Mouse (Mus musculus): ENCODE measurements around the gene Tgfbr2. TPM values are rescaled to one million over a fixed set of nuclear protein-coding genes. Genes with fewer than 3 reads are reported as not detected.
A peak's percentile ranks its signal among the peaks of the same experiment; 100 is the strongest.

Tgfbr2 gene
- polyA plus RNA-seq, 1 experiment from 2014 or later: 8.8 TPM

DNA sequence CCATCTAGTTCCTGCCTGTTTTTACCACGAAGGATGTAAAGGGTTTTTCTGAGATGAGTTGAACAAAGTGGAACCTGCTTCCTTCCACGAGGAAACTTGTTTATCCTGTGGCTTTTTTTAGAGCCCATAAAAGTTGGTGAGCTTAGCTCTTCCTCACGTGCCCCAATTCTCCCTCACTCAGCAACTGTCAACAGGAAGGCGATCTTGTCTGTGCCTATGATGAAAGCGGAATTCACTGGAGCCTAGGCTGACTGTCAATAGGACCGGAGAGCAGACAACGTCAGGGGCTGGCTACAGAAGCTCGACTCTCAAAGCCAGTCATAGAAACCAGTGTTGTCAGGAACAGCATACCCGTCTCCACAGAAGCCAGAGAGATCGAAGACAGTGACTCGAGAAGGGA is 73.3 kb downstream of the Tgfbr2 start:
- Histone ChIP-seq H3K27ac (ENCODE audit: low read depth, low read length) (no peak overlapping the region), H3K9ac (ENCODE audit: low read depth, low read length) (no peak overlapping the region), H3K27me3 (ENCODE audit: control insufficient read depth, insufficient read depth, low read length) (no peaks in the 10 kb centered on the region), H3K4me1 (replicated peaks; ENCODE audit: control insufficient read depth, insufficient read depth, low read length) (no peaks in the 10 kb centered on the region), H3K4me3 (ENCODE audit: low read depth, low read length) (no peak overlapping the region), H3K36me3 (ENCODE audit: control insufficient read depth, insufficient read depth, low read length) (no peaks in the 10 kb centered on the region), H3K4me2 (replicated peaks; ENCODE audit: low read depth, low read length) (no peak overlapping the region), H3K9me3 (ENCODE audit: control insufficient read depth, low read length) (no peaks in the 10 kb centered on the region)
- DNase-seq (ENCODE audit: low spot score) (no peak), ATAC-seq (ENCODE audit: low FRiP score) (no peak)
- 84% methylated on average over 11 of the region's 11 CpGs for WGBS

DNA sequence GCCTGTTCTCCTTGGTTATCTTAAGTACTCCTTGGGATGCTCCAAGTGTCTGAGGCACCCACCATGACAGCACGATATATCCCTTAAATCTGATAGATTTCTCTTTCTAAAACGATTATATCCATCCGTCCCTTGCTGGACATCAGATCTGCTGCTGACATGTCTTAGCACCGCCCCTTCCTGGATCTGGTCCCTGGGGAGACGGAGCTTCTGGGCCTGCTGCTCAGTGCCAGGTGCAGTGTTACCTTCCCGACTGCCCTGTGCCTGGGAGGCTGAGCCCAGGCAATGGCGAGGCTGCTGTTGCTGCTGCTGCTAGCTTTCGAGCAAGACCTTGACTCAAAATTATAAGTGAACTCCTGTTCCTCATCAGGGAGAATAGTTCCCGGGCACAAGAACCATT is 75.1 kb downstream of the Tgfbr2 start:
- 82% methylated on average over 9 of the region's 9 CpGs for WGBS
- H3K4me2 ChIP-seq (replicated peaks; ENCODE audit: low read depth, low read length): no peak overlapping the region
- DNase-seq (ENCODE audit: low spot score): no peak
- no peak for ATAC-seq (ENCODE audit: low FRiP score)
- no peaks in the 10 kb centered on the region for H3K36me3 ChIP-seq (ENCODE audit: control insufficient read depth, insufficient read depth, low read length)
- H3K9ac ChIP-seq (ENCODE audit: low read depth, low read length): no peak overlapping the region
- H3K27ac ChIP-seq (ENCODE audit: low read depth, low read length): no peak overlapping the region
- H3K4me3 ChIP-seq (ENCODE audit: low read depth, low read length): no peak overlapping the region
- H3K27me3 ChIP-seq (ENCODE audit: control insufficient read depth, insufficient read depth, low read length): no peaks in the 10 kb centered on the region
- H3K9me3 ChIP-seq (ENCODE audit: control insufficient read depth, low read length): no peaks in the 10 kb centered on the region
- H3K4me1 ChIP-seq (replicated peaks; ENCODE audit: control insufficient read depth, insufficient read depth, low read length): no peaks in the 10 kb centered on the region

DNA sequence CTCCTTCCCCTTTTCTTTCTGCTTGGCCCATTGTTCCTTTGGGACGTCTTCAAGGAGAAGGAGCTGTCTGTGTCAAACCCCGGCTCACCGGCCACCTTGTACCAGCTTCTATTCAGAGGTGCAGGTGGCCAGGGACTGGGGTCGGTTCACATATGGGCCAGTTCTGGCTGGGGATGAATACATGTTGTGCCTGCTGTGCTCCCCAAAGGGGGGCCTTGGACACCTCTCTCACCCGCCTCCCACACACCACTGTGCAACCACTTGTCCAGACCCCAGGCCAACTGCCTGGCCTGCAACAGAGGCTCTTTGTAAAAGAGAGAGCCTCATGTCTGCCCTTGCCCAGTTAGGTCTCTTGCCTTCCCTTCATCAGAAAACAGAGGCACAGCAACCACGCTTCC is 75.6 kb downstream of the Tgfbr2 start:
- WGBS: 70% methylated on average over 6 of the region's 6 CpGs
- H3K27ac ChIP-seq (ENCODE audit: low read depth, low read length): no peak overlapping the region

DNA sequence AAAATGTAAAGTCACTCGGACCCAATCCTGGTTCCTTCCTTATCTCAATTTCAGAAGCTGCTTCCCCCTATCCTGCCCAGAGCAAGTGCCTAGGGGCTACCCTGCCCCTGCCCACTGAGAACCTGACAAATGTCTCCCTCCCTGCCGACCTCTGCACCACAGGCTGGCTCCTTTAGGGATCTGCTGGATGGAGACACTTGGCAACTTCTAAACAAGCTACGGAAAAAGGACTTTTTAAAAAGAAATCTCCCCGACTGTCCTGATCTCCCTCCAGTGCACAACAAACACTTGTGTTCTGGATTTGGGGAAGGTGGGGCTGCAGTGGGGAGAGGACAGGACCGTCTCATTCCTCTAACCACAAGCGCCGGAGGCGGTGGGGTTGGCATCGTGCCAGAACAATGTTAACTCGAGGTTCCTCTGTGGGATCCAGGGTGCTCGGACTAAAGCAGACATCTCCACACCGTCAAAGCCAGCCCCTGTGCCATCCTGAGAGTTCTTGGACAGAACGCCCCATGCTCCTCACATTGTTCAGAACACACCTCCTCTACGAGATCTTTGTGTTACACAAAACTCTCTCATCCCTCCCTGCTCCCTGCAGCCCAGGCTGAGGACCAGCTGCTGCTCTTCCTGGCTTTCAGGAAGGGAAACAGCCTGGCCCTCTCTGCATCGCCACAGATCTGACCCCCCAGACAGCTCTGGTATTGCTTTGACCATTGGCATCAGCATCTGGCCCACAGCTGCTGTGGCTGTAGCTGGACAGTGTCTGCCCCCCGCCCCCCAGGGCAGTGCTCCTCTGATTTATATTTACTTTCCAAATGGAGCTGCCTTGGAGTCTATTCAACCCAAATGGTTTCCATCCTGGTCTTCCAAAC is 76.2 kb downstream of the Tgfbr2 start:
- H3K9ac ChIP-seq (ENCODE audit: low read depth, low read length): no peak overlapping the region
- H3K4me3 ChIP-seq (ENCODE audit: low read depth, low read length): no peak overlapping the region
- DNase-seq (ENCODE audit: low spot score) (no peak), ATAC-seq (ENCODE audit: low FRiP score) (no peak)
- 69% methylated on average over 16 of the region's 16 CpGs for WGBS
- no peaks in the 10 kb centered on the region for H3K4me1 ChIP-seq (replicated peaks; ENCODE audit: control insufficient read depth, insufficient read depth, low read length)
- H3K27ac ChIP-seq (ENCODE audit: low read depth, low read length): no peak overlapping the region
- no peak overlapping the region for H3K4me2 ChIP-seq (replicated peaks; ENCODE audit: low read depth, low read length)
- no peaks in the 10 kb centered on the region for H3K36me3 ChIP-seq (ENCODE audit: control insufficient read depth, insufficient read depth, low read length)
- no peaks in the 10 kb centered on the region for H3K27me3 ChIP-seq (ENCODE audit: control insufficient read depth, insufficient read depth, low read length)
- no peaks in the 10 kb centered on the region for H3K9me3 ChIP-seq (ENCODE audit: control insufficient read depth, low read length)

More for the DNA sequence above, 75.6 kb downstream of the Tgfbr2 start:
- Histone ChIP-seq H3K4me2 (replicated peaks; ENCODE audit: low read depth, low read length) (no peak overlapping the region), H3K36me3 (ENCODE audit: control insufficient read depth, insufficient read depth, low read length) (no peaks in the 10 kb centered on the region), H3K4me1 (replicated peaks; ENCODE audit: control insufficient read depth, insufficient read depth, low read length) (no peaks in the 10 kb centered on the region), H3K27me3 (ENCODE audit: control insufficient read depth, insufficient read depth, low read length) (no peaks in the 10 kb centered on the region), H3K9me3 (ENCODE audit: control insufficient read depth, low read length) (no peaks in the 10 kb centered on the region), H3K9ac (ENCODE audit: low read depth, low read length) (no peak overlapping the region), H3K4me3 (ENCODE audit: low read depth, low read length) (no peak overlapping the region)
- no peak for DNase-seq (ENCODE audit: low spot score)
- no peak; the same call in 1 of the 2 replicates for ATAC-seq (ENCODE audit: low FRiP score)

DNA sequence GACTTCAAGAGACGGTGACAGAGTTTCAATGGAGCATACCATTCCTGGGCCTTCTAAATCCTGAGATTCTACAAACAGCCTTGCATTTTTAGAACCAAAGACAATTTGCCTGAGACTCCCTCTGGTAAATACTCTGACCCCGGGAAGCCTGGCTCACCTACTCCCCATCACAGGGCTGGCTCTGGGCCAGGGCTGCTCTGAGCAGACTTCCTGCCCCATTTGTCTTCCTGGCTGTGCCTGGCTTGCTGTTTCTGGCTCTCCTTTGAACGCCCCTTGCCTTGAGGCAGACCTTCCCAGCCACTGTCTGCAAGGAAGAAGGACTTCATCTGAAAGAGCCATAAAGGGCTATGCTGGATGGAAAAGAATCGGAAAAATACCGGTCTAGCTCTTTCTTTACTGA is 83.2 kb downstream of the Tgfbr2 start:
- DNase-seq (ENCODE audit: low spot score): no peak

DNA sequence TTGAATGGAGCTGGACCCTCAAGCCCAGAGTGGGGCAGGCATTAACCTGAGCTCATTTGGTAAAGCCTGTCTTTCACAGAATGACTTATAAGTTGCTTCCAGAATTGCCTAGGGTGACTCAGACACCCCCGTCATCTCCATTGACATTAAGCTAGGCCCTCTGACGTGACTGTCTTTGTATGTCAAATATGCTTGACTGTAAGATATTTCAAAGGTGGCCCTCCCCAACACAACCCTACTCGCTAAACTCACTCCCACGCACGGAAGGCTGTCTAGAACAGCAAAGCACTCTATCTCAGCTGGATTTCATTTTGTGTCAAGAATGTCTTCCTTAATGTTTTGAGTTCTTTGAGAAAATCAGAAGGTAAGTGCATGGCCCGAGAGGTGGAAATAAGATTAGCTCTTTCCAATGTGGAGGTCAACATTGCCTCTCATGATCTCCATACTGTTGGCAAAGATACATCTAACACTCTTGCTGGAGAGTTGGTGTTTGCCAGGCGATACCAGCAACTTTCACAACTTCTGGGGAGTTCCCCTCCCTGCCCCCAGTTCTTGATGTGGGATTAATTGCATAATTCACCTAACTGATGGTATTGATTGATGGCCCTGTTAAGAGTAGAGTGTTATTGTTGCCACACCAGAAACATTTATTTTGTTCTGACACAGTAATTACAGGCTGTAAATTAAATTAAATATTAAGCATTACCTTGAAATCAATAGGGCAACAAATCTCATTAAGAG is 83.9 kb downstream of the Tgfbr2 start:
- Histone ChIP-seq H3K4me2 (replicated peaks; ENCODE audit: low read depth, low read length) (no peak overlapping the region), H3K27ac (ENCODE audit: low read depth, low read length) (no peak overlapping the region), H3K9ac (ENCODE audit: low read depth, low read length) (no peak overlapping the region), H3K4me1 (replicated peaks; ENCODE audit: control insufficient read depth, insufficient read depth, low read length) (no peaks in the 10 kb centered on the region), H3K27me3 (ENCODE audit: control insufficient read depth, insufficient read depth, low read length) (no peaks in the 10 kb centered on the region), H3K36me3 (ENCODE audit: control insufficient read depth, insufficient read depth, low read length) (no peaks in the 10 kb centered on the region), H3K9me3 (ENCODE audit: control insufficient read depth, low read length) (no peaks in the 10 kb centered on the region), H3K4me3 (ENCODE audit: low read depth, low read length) (no peak overlapping the region)
- no peak for DNase-seq (ENCODE audit: low spot score)
- ATAC-seq (ENCODE audit: low FRiP score): no peak
- WGBS: 89% methylated on average over 7 of the region's 7 CpGs

More for the DNA sequence above, 83.2 kb downstream of the Tgfbr2 start:
- 72% methylated on average over 5 of the region's 5 CpGs for WGBS
- no peak for ATAC-seq (ENCODE audit: low FRiP score)
- H3K9me3 ChIP-seq (ENCODE audit: control insufficient read depth, low read length): no peaks in the 10 kb centered on the region
- no peaks in the 10 kb centered on the region for H3K4me1 ChIP-seq (replicated peaks; ENCODE audit: control insufficient read depth, insufficient read depth, low read length)
- H3K4me2 ChIP-seq (replicated peaks; ENCODE audit: low read depth, low read length): no peak overlapping the region
- no peak overlapping the region for H3K9ac ChIP-seq (ENCODE audit: low read depth, low read length)
- no peak overlapping the region for H3K27ac ChIP-seq (ENCODE audit: low read depth, low read length)
- no peaks in the 10 kb centered on the region for H3K36me3 ChIP-seq (ENCODE audit: control insufficient read depth, insufficient read depth, low read length)
- no peak overlapping the region for H3K4me3 ChIP-seq (ENCODE audit: low read depth, low read length)
- H3K27me3 ChIP-seq (ENCODE audit: control insufficient read depth, insufficient read depth, low read length): no peaks in the 10 kb centered on the region

DNA sequence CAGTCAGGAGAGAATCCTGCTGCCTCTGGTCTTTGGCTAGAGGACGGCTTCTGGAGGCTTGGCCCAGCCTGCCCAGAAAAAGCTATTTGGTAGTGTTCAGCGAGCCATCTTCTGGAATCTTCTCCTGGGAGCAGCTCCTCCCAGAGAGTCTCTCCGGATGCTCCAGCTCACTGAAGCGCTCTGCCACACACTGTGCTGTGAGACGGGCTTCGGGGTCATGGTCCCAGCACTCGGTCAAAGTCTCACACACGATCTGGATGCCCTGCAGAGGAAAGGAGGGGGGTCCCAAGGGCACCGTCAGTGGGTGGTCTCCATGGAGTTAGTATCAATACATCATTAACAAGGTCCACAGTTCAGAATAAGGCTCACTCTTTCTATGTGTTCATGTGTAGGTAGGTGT is 84.9 kb downstream of the Tgfbr2 start:
- H3K27ac ChIP-seq (ENCODE audit: low read depth, low read length): no peak overlapping the region
- H3K9ac ChIP-seq (ENCODE audit: low read depth, low read length): no peak overlapping the region
- no peak overlapping the region for H3K4me3 ChIP-seq (ENCODE audit: low read depth, low read length)
- H3K9me3 ChIP-seq (ENCODE audit: control insufficient read depth, low read length): no peaks in the 10 kb centered on the region
- DNase-seq (ENCODE audit: low spot score) (no peak), ATAC-seq (ENCODE audit: low FRiP score) (no peak)
- H3K4me2 ChIP-seq (replicated peaks; ENCODE audit: low read depth, low read length): no peak overlapping the region
- no peaks in the 10 kb centered on the region for H3K36me3 ChIP-seq (ENCODE audit: control insufficient read depth, insufficient read depth, low read length)
- 83% methylated on average over 9 of the region's 9 CpGs for WGBS
- no peaks in the 10 kb centered on the region for H3K4me1 ChIP-seq (replicated peaks; ENCODE audit: control insufficient read depth, insufficient read depth, low read length)
- H3K27me3 ChIP-seq (ENCODE audit: control insufficient read depth, insufficient read depth, low read length): no peaks in the 10 kb centered on the region

DNA sequence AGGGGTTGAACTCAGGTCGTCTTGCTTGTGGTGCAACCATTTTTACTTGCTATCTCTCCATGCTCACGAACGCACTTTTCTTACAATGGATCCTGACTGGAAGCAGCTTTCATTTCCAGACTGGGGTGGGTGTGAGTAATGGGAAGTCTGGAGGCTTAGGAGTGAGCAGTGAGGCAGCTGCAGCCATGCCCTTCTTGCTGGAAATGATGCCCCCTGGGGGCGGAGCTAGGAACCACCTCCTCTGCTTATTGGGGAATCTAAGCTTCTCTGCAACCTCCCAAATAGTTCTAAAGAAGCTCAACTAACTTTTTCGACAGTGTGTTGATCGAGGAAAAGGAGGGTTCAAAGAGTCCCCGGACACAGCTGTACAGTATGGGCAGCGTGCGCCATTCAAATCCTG is 86.2 kb downstream of the Tgfbr2 start:
- Histone ChIP-seq H3K4me3 (ENCODE audit: low read depth, low read length) (no peak overlapping the region), H3K36me3 (ENCODE audit: control insufficient read depth, insufficient read depth, low read length) (no peaks in the 10 kb centered on the region), H3K4me2 (replicated peaks; ENCODE audit: low read depth, low read length) (no peak overlapping the region), H3K27ac (ENCODE audit: low read depth, low read length) (no peak overlapping the region), H3K4me1 (replicated peaks; ENCODE audit: control insufficient read depth, insufficient read depth, low read length) (no peaks in the 10 kb centered on the region), H3K9me3 (ENCODE audit: control insufficient read depth, low read length) (no peaks in the 10 kb centered on the region), H3K27me3 (ENCODE audit: control insufficient read depth, insufficient read depth, low read length) (no peaks in the 10 kb centered on the region), H3K9ac (ENCODE audit: low read depth, low read length) (no peak overlapping the region)
- ATAC-seq (ENCODE audit: low FRiP score) (no peak), DNase-seq (ENCODE audit: low spot score) (no peak)
- WGBS: 88% methylated on average over 9 of the region's 9 CpGs

DNA sequence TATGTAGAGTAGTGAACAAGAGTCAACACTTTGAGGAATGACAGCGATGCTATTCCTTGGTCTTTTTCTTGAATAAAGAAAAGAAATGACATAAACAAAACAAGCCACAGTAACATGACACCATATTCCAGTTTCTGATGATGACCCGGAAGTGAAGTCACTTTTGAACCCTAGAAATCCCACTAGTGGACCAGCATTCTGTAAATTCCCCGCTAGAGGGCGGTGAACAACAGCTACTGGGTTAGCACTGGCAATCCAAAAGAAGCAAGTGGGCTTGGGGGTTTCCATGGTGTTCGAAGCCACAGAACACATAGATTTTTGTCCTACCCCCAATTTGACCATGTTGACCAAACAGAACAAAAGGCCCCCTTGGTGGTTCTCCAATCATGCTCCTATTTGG is 87.3 kb downstream of the Tgfbr2 start:
- no peak overlapping the region for H3K9ac ChIP-seq (ENCODE audit: low read depth, low read length)
- no peak overlapping the region for H3K27ac ChIP-seq (ENCODE audit: low read depth, low read length)
- 35% methylated on average over 5 of the region's 5 CpGs for WGBS
- no peak overlapping the region for H3K4me2 ChIP-seq (replicated peaks; ENCODE audit: low read depth, low read length)
- no peak overlapping the region for H3K4me3 ChIP-seq (ENCODE audit: low read depth, low read length)
- H3K36me3 ChIP-seq (ENCODE audit: control insufficient read depth, insufficient read depth, low read length): no peaks in the 10 kb centered on the region
- H3K27me3 ChIP-seq (ENCODE audit: control insufficient read depth, insufficient read depth, low read length): no peaks in the 10 kb centered on the region
- DNase-seq (ENCODE audit: low spot score): peak; percentile 84
- no peak for ATAC-seq (ENCODE audit: low FRiP score)
- H3K4me1 ChIP-seq (replicated peaks; ENCODE audit: control insufficient read depth, insufficient read depth, low read length): no peaks in the 10 kb centered on the region
- no peaks in the 10 kb centered on the region for H3K9me3 ChIP-seq (ENCODE audit: control insufficient read depth, low read length)
